Mouse (Mus musculus): ENCODE measurements around the gene Flt3l. TPM values are rescaled to one million over a fixed set of nuclear protein-coding genes. Genes with fewer than 3 reads are reported as not detected.

Gene Flt3l
- polyA plus RNA-seq (2015; fragmentation: Nextera tagmentation; extraction: Ambion mirVana), result 3.0 and 3.1 TPM in 2 replicates

GRCm38 (mm10) chr7:45135993-45136567, at the start of gene Flt3l, which contains the start of gene Gm45713:
Gene Flt3l (minus strand): TSS chr7:45136432.
Gene Gm45713 (minus strand): TSS chr7:45136231.
- H3K4me2 ChIP-seq (ENCODE audit: low read depth, low read length), result peak within 1 kb of the TSS; percentile 88
- no peaks in the 10 kb centered on the region for H3K9me3 ChIP-seq (replicated peaks; ENCODE audit: control insufficient read depth, low read length)
- WGBS (ENCODE audit: insufficient replicate concordance), result 1% methylated on average over 29 of the region's 29 CpGs
- H3K4me3 ChIP-seq (ENCODE audit: low read depth, low read length), result peak within 1 kb of the TSS; percentile 79
- no peaks in the 10 kb centered on the region for H3K27me3 ChIP-seq (ENCODE audit: control insufficient read depth, insufficient read depth, low read depth, low read length)
- ATAC-seq (ENCODE audit: low read depth), result peak; percentile 76
- H3K27ac ChIP-seq (ENCODE audit: low read length), result peak within 1 kb of the TSS; percentile 70
- H3K9ac ChIP-seq (ENCODE audit: low read depth, low read length), result peak within 1 kb of the TSS; percentile 81
- no peaks in the 10 kb centered on the region for H3K36me3 ChIP-seq (ENCODE audit: control insufficient read depth, insufficient read depth)
- peaks cover 38% of the 10 kb centered on the region for H3K4me1 ChIP-seq (ENCODE audit: control insufficient read depth, low read depth, low read length)

- Histone ChIP-seq H3K36me3 (ENCODE audit: control insufficient read depth, insufficient read depth) (no peaks in the 10 kb centered on the region), H3K9me3 (replicated peaks; ENCODE audit: control insufficient read depth, low read length) (no peaks in the 10 kb centered on the region), H3K4me3 (ENCODE audit: low read depth, low read length) (no peak overlapping the region), H3K27ac (ENCODE audit: low read length) (no peak overlapping the region), H3K9ac (ENCODE audit: low read depth, low read length) (no peak overlapping the region), H3K27me3 (ENCODE audit: control insufficient read depth, insufficient read depth, low read depth, low read length) (peaks cover 70% of the 10 kb centered on the region), H3K4me1 (ENCODE audit: control insufficient read depth, low read depth, low read length) (peaks cover 10% of the 10 kb centered on the region), H3K4me2 (ENCODE audit: low read depth, low read length) (no peak overlapping the region)
- 62% methylated on average over 7 of the region's 7 CpGs for WGBS (ENCODE audit: insufficient replicate concordance)
- no peak for ATAC-seq (ENCODE audit: low read depth)
Measured at GRCm38 (mm10) chr7:45185921-45186320, 49.7 kb upstream of the Flt3l start.

- Histone ChIP-seq H3K4me3 (ENCODE audit: low read depth, low read length) (no peak overlapping the region), H3K9ac (ENCODE audit: low read depth, low read length) (no peak overlapping the region), H3K4me2 (ENCODE audit: low read depth, low read length) (no peak overlapping the region), H3K4me1 (ENCODE audit: control insufficient read depth, low read depth, low read length) (peaks cover 10% of the 10 kb centered on the region), H3K27ac (ENCODE audit: low read length) (no peak overlapping the region), H3K36me3 (ENCODE audit: control insufficient read depth, insufficient read depth) (no peaks in the 10 kb centered on the region), H3K9me3 (replicated peaks; ENCODE audit: control insufficient read depth, low read length) (no peaks in the 10 kb centered on the region), H3K27me3 (ENCODE audit: control insufficient read depth, insufficient read depth, low read depth, low read length) (peaks cover 82% of the 10 kb centered on the region)
- ATAC-seq (ENCODE audit: low read depth), result no peak
- WGBS (ENCODE audit: insufficient replicate concordance), result 45% methylated on average over 7 of the region's 7 CpGs
Measured at GRCm38 (mm10) chr7:45183672-45184071, 47.4 kb upstream of the Flt3l start.

- peaks cover 93% of the 10 kb centered on the region for H3K27me3 ChIP-seq (ENCODE audit: control insufficient read depth, insufficient read depth, low read depth, low read length)
- no peak for ATAC-seq (ENCODE audit: low read depth)
- peaks cover 10% of the 10 kb centered on the region for H3K4me1 ChIP-seq (ENCODE audit: control insufficient read depth, low read depth, low read length)
- no peaks in the 10 kb centered on the region for H3K36me3 ChIP-seq (ENCODE audit: control insufficient read depth, insufficient read depth)
- H3K4me3 ChIP-seq (ENCODE audit: low read depth, low read length), result peak overlapping the region; percentile 27
- 12% methylated on average over 11 of the region's 11 CpGs for WGBS (ENCODE audit: insufficient replicate concordance)
- H3K27ac ChIP-seq (ENCODE audit: low read length), result no peak overlapping the region
- no peaks in the 10 kb centered on the region for H3K9me3 ChIP-seq (replicated peaks; ENCODE audit: control insufficient read depth, low read length)
- peak overlapping the region; percentile 71 for H3K4me2 ChIP-seq (ENCODE audit: low read depth, low read length)
- H3K9ac ChIP-seq (ENCODE audit: low read depth, low read length), result no peak overlapping the region
Measured at GRCm38 (mm10) chr7:45182606-45183005, 46.4 kb upstream of the Flt3l start.

GRCm38 (mm10) chr7:45182199-45182601, 46.0 kb upstream of the Flt3l start:
- 0% methylated on average over 34 of the region's 34 CpGs for WGBS (ENCODE audit: insufficient replicate concordance)
- Histone ChIP-seq H3K27me3 (ENCODE audit: control insufficient read depth, insufficient read depth, low read depth, low read length) (peaks cover 96% of the 10 kb centered on the region), H3K9me3 (replicated peaks; ENCODE audit: control insufficient read depth, low read length) (no peaks in the 10 kb centered on the region), H3K9ac (ENCODE audit: low read depth, low read length) (no peak overlapping the region), H3K4me1 (ENCODE audit: control insufficient read depth, low read depth, low read length) (peaks cover 10% of the 10 kb centered on the region), H3K4me3 (ENCODE audit: low read depth, low read length) (peak overlapping the region; percentile 47), H3K27ac (ENCODE audit: low read length) (no peak overlapping the region), H3K4me2 (ENCODE audit: low read depth, low read length) (peak overlapping the region; percentile 71), H3K36me3 (ENCODE audit: control insufficient read depth, insufficient read depth) (no peaks in the 10 kb centered on the region)
- ATAC-seq (ENCODE audit: low read depth), result peak; percentile 94

GRCm38 (mm10) chr7:45181540-45181939, 45.3 kb upstream of the Flt3l start:
- H3K27me3 ChIP-seq (ENCODE audit: control insufficient read depth, insufficient read depth, low read depth, low read length), result peaks cover 96% of the 10 kb centered on the region
- no peak for ATAC-seq (ENCODE audit: low read depth)

GRCm38 (mm10) chr7:45180896-45181477, 44.8 kb upstream of the Flt3l start, which contains the start of gene Pth2:
Gene Pth2 (plus strand): TSS chr7:45180995.
- Histone ChIP-seq H3K4me2 (ENCODE audit: low read depth, low read length) (peak within 1 kb of the TSS; percentile 71), H3K27ac (ENCODE audit: low read length) (no peak within 1 kb of the TSS), H3K4me1 (ENCODE audit: control insufficient read depth, low read depth, low read length) (peaks cover 10% of the 10 kb centered on the region), H3K9me3 (replicated peaks; ENCODE audit: control insufficient read depth, low read length) (no peaks in the 10 kb centered on the region), H3K27me3 (ENCODE audit: control insufficient read depth, insufficient read depth, low read depth, low read length) (peaks cover 96% of the 10 kb centered on the region), H3K9ac (ENCODE audit: low read depth, low read length) (no peak within 1 kb of the TSS), H3K4me3 (ENCODE audit: low read depth, low read length) (peak within 1 kb of the TSS; percentile 47; the same call in 1 of the 2 replicates), H3K36me3 (ENCODE audit: control insufficient read depth, insufficient read depth) (no peaks in the 10 kb centered on the region)
- WGBS (ENCODE audit: insufficient replicate concordance), result 22% methylated on average over 20 of the region's 20 CpGs
- ATAC-seq (ENCODE audit: low read depth), result no peak

More at GRCm38 (mm10) chr7:45181540-45181939, 45.3 kb upstream of the Flt3l start:
- peaks cover 10% of the 10 kb centered on the region for H3K4me1 ChIP-seq (ENCODE audit: control insufficient read depth, low read depth, low read length)
- H3K9me3 ChIP-seq (replicated peaks; ENCODE audit: control insufficient read depth, low read length), result no peaks in the 10 kb centered on the region
- H3K27ac ChIP-seq (ENCODE audit: low read length), result no peak overlapping the region
- peak overlapping the region; percentile 47; the same call in 1 of the 2 replicates for H3K4me3 ChIP-seq (ENCODE audit: low read depth, low read length)
- WGBS (ENCODE audit: insufficient replicate concordance), result 4% methylated on average over 35 of the region's 35 CpGs
- no peak overlapping the region for H3K9ac ChIP-seq (ENCODE audit: low read depth, low read length)
- no peaks in the 10 kb centered on the region for H3K36me3 ChIP-seq (ENCODE audit: control insufficient read depth, insufficient read depth)
- peak overlapping the region; percentile 71 for H3K4me2 ChIP-seq (ENCODE audit: low read depth, low read length)

GRCm38 (mm10) chr7:45179469-45179868, 43.2 kb upstream of the Flt3l start, which contains the start of gene Gfy:
Gene Gfy (minus strand): TSS chr7:45179569.
- Histone ChIP-seq H3K36me3 (ENCODE audit: control insufficient read depth, insufficient read depth) (no peaks in the 10 kb centered on the region), H3K4me3 (ENCODE audit: low read depth, low read length) (no peak within 1 kb of the TSS), H3K4me1 (ENCODE audit: control insufficient read depth, low read depth, low read length) (peaks cover 10% of the 10 kb centered on the region), H3K27me3 (ENCODE audit: control insufficient read depth, insufficient read depth, low read depth, low read length) (peaks cover 99% of the 10 kb centered on the region), H3K27ac (ENCODE audit: low read length) (no peak within 1 kb of the TSS), H3K9me3 (replicated peaks; ENCODE audit: control insufficient read depth, low read length) (no peaks in the 10 kb centered on the region), H3K4me2 (ENCODE audit: low read depth, low read length) (no peak within 1 kb of the TSS), H3K9ac (ENCODE audit: low read depth, low read length) (no peak within 1 kb of the TSS)
- 25% methylated on average over 7 of the region's 7 CpGs for WGBS (ENCODE audit: insufficient replicate concordance)
- no peak for ATAC-seq (ENCODE audit: low read depth)

- Histone ChIP-seq H3K4me1 (ENCODE audit: control insufficient read depth, low read depth, low read length) (peaks cover 10% of the 10 kb centered on the region), H3K27me3 (ENCODE audit: control insufficient read depth, insufficient read depth, low read depth, low read length) (peaks cover 97% of the 10 kb centered on the region), H3K4me2 (ENCODE audit: low read depth, low read length) (no peak overlapping the region), H3K9me3 (replicated peaks; ENCODE audit: control insufficient read depth, low read length) (no peaks in the 10 kb centered on the region), H3K9ac (ENCODE audit: low read depth, low read length) (no peak overlapping the region), H3K36me3 (ENCODE audit: control insufficient read depth, insufficient read depth) (no peaks in the 10 kb centered on the region), H3K4me3 (ENCODE audit: low read depth, low read length) (no peak overlapping the region), H3K27ac (ENCODE audit: low read length) (no peak overlapping the region)
- no peak for ATAC-seq (ENCODE audit: low read depth)
- WGBS (ENCODE audit: insufficient replicate concordance), result 18% methylated on average over 7 of the region's 7 CpGs
Measured at GRCm38 (mm10) chr7:45178550-45178949, 42.3 kb upstream of the Flt3l start.

Data from liver, embryonic 16.5 days (tissue).